Mouse (Mus musculus): ENCODE data around the gene Mocs3.

DNA sequence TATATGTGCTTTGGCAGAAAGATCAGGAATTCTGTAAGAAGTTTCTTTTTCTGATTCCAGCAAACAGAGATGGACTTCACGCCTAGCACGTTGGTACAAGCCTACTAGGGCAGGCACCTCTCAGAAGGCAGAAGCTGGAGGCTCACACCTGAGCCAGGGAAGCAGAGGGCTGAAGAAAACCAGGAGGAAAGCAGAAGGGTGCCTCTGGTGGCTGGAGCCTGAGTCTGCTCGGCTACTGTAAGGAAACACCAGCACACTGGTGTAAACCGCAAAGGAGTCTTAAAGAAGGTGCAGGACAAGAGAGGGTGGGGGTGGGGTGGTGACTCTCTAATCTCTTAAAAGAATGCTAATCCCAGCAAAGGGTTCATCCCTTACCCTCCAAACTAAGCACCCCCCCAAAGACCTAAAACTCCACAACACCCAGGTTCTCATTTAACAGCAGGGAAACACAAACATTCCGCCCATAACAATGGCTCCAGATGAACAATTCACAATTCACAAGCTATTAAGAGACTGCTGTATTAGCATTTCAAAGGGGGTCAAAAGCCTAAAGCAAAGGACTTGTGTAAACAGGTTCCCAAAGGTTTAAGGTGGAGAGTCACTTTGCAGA, 16.5 kb upstream of the Mocs3 start:
- no peak for TF ChIP-seq CTCF (IDR thresholded peaks at IDR 0.05; ENCODE audit: control insufficient read depth, insufficient read depth, insufficient replicate concordance, low read depth, low read length)
- TF ChIP-seq POLR2A (IDR thresholded peaks at IDR 0.05; ENCODE audit: control insufficient read depth, low read depth, low read length): no peak
